Mouse (Mus musculus): ENCODE results near the gene Sap30bp. TPM values are rescaled to one million over a fixed set of nuclear protein-coding genes. Genes with fewer than 3 reads are reported as not detected.
A peak's percentile ranks its signal among the peaks of the same experiment; 100 is the strongest.

Gene Sap30bp
- 10 to 100 TPM; 25.1 to 25.7 TPM for total RNA-seq (2021)
- long read RNA-seq, experiment 1, transcript Sap30bp-203 (11 exons, 3,654 nt) = major isoform, 31 of 49 reads
- long read RNA-seq, experiment 1, partial matches to known transcripts = 13 of 49 reads
- long read RNA-seq, experiment 1, other reads (novel, unspliced or antisense) = 5 of 49 reads
- long read RNA-seq, experiment 2, transcript Sap30bp-203 (11 exons, 3,654 nt) = major isoform, 35 of 53 reads
- long read RNA-seq, experiment 2, partial matches to known transcripts = 1 of 53 reads
- long read RNA-seq, experiment 2, other reads (novel, unspliced or antisense) = 17 of 53 reads

- peak; percentile 91 to 98 for DNase-seq (ENCODE audit: low spot score in 2 of 2)
Measured at GRCm38 (mm10) chr11:115933108-115933746, at the start of gene Sap30bp, which contains the start of gene Recql5. Gene Sap30bp, plus strand, starts transcription at chr11:115933282. Gene Recql5, minus strand, starts transcription at chr11:115933477.

DNA sequence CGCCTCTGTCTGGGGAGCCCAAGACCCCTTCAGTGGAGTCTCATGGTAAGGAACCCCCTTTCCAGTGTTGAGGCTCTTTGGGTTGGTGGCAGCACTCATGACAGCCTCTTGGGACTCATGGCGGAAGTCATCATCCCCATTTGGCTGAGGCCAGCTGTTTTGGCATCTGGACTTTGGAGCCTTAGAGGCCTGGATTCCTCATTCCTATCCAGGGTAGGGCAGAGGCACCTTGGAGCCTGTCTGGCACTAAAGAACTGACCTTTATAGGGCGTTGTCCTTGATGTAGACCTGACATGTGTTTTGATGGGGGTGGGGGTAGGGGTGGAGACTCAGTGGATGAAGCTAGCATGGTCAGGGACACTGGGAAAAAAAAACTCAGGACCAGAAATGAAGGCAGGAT lies 48.7 kb upstream of the Sap30bp start:
- DNase-seq (ENCODE audit: low spot score in 2 of 2) = no peak

- no peak for DNase-seq (ENCODE audit: low spot score in 2 of 2)
Measured at GRCm38 (mm10) chr11:115885281-115885680, 47.8 kb upstream of the Sap30bp start.

DNA sequence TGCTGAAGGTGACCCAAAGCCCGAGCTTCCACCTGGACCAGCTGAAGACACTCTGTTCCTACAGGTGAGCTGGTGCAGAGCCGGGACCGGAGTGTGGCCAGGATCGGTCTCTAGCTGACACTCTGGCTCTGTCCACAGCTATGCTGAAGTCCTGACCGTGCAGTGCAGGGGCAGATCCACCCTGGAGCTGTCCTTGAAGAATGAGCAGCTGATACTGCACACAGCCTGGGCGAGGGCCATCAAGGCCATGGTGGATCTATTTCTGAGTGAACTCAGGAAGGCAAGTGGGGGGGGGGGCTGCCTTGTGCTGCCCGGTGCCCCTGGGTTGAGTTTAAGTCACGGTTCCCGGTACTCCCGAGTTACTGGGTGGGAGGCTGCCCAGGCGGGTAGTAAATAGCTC lies 46.6 kb upstream of the Sap30bp start:
- no peak for DNase-seq (ENCODE audit: low spot score in 2 of 2)

DNA sequence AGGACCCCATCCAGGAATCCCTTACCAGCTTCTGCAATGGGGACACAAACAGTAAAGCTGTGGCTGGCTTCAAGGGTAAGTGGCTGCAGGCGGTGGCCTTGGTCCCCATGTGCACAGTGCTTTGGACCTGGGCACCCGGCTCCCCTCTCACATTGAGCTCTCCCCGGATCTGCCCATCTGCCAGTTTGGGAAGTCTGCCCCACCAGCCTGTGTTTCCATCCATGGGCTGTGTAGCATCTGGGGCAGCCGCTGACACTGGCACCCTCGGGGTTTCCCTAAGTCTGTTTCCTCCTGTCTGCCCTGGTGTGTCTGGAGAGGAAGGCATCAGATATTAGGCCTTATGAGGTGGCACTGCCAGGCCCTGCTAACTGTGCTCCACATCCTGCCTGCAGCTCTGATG lies 45.1 kb upstream of the Sap30bp start:
- no peak for DNase-seq (ENCODE audit: low spot score in 2 of 2)

DNA sequence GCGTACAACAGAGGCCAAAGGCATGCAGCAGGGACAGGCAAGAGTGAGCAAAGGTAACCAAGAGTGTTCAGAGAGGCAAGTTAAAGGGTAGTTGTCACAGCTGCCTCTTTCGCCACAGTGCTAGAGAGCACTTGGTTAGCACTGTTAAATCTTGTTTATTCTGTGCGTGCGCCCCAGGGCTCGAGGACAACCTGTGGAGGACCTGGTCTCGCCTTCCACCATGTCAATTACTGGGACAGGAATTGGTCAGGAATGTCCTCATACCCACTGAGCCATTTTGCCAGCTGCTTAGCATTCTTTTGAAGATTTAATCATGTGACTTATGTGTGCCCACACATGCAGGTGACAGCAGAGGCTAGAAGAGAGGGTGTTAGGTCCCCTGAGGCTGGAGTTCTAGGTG lies 43.9 kb upstream of the Sap30bp start:
- no peak for DNase-seq (ENCODE audit: low spot score in 2 of 2)

- no peak for DNase-seq (ENCODE audit: low spot score in 2 of 2)
Measured at GRCm38 (mm10) chr11:115892213-115892612, 40.9 kb upstream of the Sap30bp start.

DNA sequence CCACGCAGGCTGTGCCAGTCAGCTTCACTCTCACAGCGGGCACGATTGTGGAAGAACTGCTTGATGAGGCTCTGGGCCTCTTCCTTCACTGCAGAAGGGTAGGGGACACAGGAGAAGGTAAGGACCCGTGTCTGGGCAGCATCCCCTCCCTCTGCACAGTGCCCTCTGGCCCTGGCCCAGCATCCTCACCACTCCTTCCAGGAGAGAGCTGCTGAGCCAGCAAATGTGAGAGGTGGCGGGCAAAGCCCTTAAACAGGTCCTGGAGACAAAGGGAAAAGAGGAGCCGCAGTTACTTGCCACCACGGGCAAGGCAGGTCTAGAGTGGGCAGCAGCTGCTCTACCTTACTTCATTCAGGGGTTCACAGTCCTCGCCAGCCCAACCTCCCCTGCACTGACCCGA lies 40.0 kb upstream of the Sap30bp start:
- DNase-seq (ENCODE audit: low spot score in 2 of 2) = no peak

DNA sequence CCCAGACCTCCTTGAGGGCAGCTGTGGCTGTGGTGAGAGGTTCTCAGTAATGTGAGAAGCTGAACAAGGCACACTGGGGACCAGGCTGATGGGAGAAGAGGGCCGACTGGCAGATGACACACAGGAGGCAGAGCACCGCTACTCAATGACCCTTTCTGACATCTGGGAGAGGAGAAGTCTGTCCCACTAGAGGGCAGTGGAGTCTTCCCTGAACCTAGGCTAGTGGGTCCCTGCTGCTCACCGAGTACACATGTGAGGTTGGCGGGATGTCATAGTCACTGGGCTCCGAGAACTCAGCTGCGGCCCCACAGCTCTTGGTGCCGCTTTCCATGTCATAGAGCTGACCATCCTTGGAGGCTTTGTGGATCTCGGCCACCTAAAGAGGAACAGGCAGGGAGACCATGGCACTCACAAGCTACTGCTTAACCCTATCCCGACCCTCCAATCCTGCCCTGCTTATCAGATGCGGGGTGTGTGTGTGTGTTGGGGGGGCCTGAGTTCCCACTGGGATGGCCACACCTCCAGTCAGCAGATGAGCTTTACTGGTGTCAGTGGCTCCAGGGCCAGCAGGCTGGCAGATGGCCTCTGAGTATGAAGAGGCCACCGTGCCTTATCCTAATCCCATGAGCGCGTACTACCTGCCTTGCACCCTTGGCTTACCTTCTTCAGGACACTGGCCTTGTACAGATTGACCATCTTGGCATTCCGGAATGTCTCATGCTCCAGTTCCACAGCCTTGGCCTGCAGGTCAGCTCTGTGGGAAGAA lies 38.1 kb upstream of the Sap30bp start:
- DNase-seq (ENCODE audit: low spot score in 2 of 2) = no peak

- DNase-seq (ENCODE audit: low spot score in 2 of 2) = no peak
Measured at GRCm38 (mm10) chr11:115898446-115898845, 34.6 kb upstream of the Sap30bp start.

DNA sequence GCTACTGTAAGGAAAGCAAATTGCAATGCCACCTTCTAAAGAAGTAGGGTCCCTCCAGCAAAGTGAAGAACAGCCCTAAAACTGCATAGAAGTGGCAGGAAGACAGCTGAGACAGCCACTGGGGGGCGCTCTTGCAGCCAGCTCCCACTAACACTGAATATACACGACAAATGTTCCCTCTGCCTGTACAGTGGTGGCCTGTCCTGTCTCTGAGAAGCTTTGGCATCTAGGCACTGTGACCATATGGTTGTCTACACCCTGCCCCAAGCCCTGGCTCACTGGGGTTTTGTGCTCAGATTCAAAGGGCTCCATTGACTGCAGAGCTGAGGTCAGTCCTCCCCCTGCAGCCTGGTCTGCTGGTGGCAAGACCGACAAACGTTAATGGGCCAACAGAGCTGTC lies 34.2 kb upstream of the Sap30bp start:
- peak in 1 of 2 experiments; percentile 54 for DNase-seq (ENCODE audit: low spot score in 2 of 2)

- peak in 1 of 2 experiments; percentile 47 for DNase-seq (ENCODE audit: low spot score in 2 of 2)
Measured at GRCm38 (mm10) chr11:115899486-115900266, 33.4 kb upstream of the Sap30bp start, which contains the start of gene Smim5. Gene Smim5, plus strand, starts transcription at chr11:115899966.

- DNase-seq (ENCODE audit: low spot score in 2 of 2) = no peak
Measured at GRCm38 (mm10) chr11:115900561-115901337, 32.3 kb upstream of the Sap30bp start.

- no peak for DNase-seq (ENCODE audit: low spot score in 2 of 2)
Measured at GRCm38 (mm10) chr11:115901338-115902161, 31.5 kb upstream of the Sap30bp start.

DNA sequence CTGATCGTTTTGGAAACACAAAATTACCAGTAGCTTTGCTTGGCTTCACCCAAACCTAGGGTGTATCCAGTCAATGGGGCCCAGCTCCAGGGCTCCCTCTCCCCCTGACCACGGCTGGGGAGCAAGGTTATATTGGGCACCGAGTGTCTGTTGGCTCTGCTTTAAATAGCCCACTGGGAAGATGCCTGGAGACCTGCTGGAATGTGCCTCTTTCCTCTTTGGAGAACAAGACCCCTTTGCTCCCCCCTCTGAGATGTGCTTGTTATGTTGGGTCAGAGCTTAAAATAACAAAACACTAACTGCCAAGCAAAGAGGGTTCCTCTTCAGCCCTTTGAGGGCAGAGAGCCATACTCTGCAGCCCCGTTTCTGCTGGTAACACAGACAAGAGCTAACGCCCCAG lies 30.9 kb upstream of the Sap30bp start:
- no peak for DNase-seq (ENCODE audit: low spot score in 2 of 2)

DNA sequence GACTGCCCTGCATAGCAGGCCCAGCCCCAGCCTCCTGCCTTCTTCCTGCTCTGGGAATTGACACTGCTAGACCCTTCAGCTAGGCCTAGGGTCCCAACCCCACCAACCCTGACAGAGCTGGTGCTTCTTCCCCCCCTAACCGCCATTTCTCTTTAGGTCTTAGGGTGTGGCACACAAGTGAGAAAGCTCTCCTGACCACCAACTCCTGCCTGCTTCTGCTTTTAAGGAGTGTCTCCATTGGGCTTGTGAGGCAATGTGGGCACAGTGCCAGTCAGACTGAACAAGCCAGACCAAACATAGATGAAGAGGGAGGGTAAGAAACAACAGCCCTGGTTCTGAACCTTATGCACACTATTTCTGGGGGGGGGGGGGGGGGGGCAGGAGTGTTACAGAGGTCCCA lies 30.3 kb upstream of the Sap30bp start:
- DNase-seq (ENCODE audit: low spot score in 2 of 2) = no peak

DNA sequence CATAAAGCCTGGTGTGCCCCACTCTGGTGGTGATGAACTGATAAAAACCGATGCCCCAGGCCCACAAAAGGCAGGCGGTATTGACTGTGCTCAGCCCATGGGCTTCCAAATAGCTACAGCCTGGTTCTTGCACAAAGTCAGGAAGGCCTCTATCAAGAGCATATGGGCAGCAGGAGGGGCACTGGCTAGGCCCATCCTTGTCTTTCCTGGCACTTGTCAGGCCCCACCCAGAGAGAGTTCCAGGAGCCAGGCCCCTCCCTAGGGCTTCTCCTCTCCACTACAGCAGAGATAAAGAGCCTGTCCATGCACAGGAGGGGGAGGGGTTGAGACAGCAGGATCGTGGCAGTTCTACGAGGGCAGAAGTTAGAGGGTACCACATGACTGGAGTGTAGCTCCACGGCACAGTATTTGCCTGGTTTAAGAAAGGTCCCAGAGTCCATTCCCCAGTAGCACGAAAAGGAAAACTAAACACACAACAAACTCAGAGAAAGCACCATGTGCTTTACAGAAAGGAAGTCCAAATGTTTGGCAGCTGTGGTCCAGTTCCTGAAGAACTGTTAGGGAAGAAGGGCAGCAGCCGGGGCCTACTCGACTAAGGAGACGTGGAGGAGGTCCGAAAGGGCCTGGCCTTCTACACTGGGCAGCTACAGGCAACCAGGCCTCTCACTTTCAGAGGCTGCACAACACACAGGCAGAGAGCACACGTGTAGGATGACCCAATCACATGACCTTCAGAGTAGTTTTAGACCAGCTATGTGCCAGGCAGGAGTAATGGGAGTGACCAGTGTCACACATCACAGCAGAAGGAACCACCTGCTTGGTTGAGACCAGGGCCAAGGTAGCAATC lies 29.5 kb upstream of the Sap30bp start:
- DNase-seq (ENCODE audit: low spot score in 2 of 2) = no peak

DNA sequence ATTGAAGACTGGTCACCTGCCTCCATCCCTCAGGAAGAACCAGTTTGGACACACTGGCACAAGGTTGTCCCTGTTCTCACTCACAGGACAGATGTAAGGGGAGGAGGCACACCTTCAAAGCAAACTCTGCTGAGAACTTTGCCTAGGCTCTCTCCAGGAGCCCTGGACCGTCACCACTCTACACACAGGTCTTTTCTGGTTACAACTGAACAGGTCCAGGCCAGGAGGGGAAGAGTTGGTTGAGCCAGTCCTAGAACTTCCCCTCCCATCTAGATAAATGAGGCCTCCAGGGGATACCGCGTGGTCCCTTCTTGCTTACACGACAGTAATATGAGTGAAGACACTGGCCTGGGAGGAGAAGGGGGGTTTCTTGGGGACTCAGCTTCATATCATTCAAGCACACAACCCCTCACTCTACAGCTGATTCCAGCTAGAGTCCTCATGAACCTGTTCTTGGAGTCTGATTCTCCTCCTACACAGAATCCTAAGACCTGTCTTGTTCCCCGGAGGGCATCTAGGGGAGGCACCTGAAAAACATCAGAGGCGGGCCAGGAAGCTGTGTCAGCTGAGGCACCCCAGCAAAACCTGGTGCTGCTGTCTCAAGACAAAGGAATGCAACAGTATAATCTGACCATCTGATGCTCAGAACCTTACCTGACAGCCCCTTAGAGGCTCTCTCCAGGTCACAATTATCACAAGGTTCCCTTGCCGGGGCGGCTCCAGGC lies 28.7 kb upstream of the Sap30bp start:
- DNase-seq (ENCODE audit: low spot score in 2 of 2) = no peak
